Mouse (Mus musculus) embryonic facial prominence, embryonic 13.5 days (tissue): ENCODE measurements around the gene Hdhd5. TPM values are rescaled to one million over a fixed set of nuclear protein-coding genes. Genes with fewer than 3 reads are reported as not detected.

Experiments
- ATAC-seq: fragments of 200-750 bp; cut with Nextera tagmentation; 2 replicates; pipeline ENCODE4 v1.8.0; 2017; ENCODE audit warnings: low read depth; ENCODE audit not compliant: insufficient number of reproducible peaks, insufficient read depth, low FRiP score, low TSS enrichment
- H3K27ac ChIP-seq: fragments of 300-500 bp; sonication (generic); 2 replicates; pipeline ENCODE4 v1.5.1; 2015; ENCODE audit warnings: moderate library complexity, mild to moderate bottlenecking, inconsistent platforms
- H3K27me3 ChIP-seq: fragments of 300-500 bp; sonication (generic); 2 replicates; pipeline ENCODE4 v1.6.1; 2015; ENCODE audit warnings: mild to moderate bottlenecking, inconsistent platforms
- H3K36me3 ChIP-seq: fragments of 300-500 bp; sonication (generic); 2 replicates; pipeline ENCODE4 v1.6.1; 2015; ENCODE audit warnings: mild to moderate bottlenecking, inconsistent platforms
- H3K4me1 ChIP-seq: fragments of 300-500 bp; sonication (generic); 2 replicates; pipeline ENCODE4 v1.6.1; 2015; ENCODE audit warnings: inconsistent platforms
- H3K4me2 ChIP-seq: fragments of 300-500 bp; sonication (generic); 2 replicates; pipeline ENCODE4 v1.6.1; 2015; ENCODE audit warnings: moderate library complexity, mild to moderate bottlenecking, inconsistent platforms
- H3K4me3 ChIP-seq: fragments of 300-500 bp; sonication (generic); 2 replicates; pipeline ENCODE4 v1.5.1; 2015; ENCODE audit warnings: mild to moderate bottlenecking, inconsistent platforms
- H3K9ac ChIP-seq: fragments of 300-500 bp; sonication (generic); 2 replicates; pipeline ENCODE4 v1.6.1; 2015; ENCODE audit warnings: mild to moderate bottlenecking, inconsistent platforms
- H3K9me3 ChIP-seq: fragments of 300-500 bp; sonication (generic); 2 replicates; pipeline ENCODE4 v1.6.1; 2016; ENCODE audit warnings: inconsistent platforms
- WGBS: fragments of 180-500 bp; shearing (Covaris S2); methylation state at CpG from one replicate; pipeline ENCODE4 v1.1.7; 2015; ENCODE audit warnings: mixed read lengths; 5-methylcytosine and 5-hydroxymethylcytosine counted together
- polyA plus RNA-seq: library from polyadenylated mRNA; unstranded; fragments of >200 nt; fragmentation: Nextera tagmentation; extraction: Ambion mirVana; gene quantifications from 2 replicates; pipeline ENCODE4 v1.2.1, GENCODE M21; 2015

The Hdhd5 gene
- polyA plus RNA-seq, 1 experiment from 2014 or later: 18.8 TPM

DNA sequence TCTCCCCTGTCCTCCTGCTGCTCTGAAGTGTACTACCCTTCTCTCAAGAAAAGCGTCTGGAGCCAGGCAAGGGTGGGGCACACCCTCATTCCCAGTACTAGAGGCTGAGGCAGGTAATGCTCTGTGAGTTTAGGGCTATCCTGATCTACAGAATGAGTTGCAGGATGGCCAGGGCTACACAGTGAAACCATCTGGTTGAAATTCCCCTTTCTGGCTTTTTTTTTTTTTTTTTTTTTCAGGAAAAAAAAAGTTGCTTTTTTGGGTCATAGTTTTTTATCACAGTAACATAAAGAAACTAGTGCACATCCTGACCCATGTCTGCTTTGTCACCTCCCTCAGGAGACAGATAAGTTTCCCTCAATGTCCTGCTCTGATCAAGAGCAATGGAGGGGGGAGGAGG, 24.0 kb upstream of the Hdhd5 start:
- H3K4me3 ChIP-seq: no peak overlapping the region
- no peak overlapping the region for H3K4me2 ChIP-seq
- WGBS: 82% methylated on average over 1 of the region's 1 CpGs
- no peaks in the 10 kb centered on the region for H3K36me3 ChIP-seq
- no peaks in the 10 kb centered on the region for H3K9me3 ChIP-seq
- no peak overlapping the region for H3K9ac ChIP-seq
- no peaks in the 10 kb centered on the region for H3K27me3 ChIP-seq
- H3K27ac ChIP-seq: no peak overlapping the region
- H3K4me1 ChIP-seq: peaks cover 7% of the 10 kb centered on the region; the same call in 1 of the 2 replicates
- no peak for ATAC-seq

DNA sequence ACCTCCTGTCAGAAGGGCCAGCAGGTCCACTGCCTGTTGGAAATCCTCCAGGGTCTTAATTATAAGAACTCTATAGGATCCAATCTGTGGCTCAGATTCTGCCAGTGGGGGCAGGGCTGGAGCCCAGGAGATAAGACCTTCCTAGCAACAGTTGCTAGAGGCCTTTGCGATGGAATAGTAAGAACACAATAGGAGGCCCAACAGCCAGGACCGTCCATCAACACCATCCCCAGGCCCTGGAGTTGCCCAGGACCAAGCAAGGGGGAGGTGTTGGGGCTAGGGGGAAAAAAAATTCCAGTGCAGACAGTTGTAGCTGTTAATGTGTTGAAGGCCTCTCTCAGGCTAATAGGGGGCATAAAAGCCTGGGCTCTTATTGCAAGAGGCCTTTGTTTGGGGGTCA, 19.1 kb upstream of the Hdhd5 start:
- H3K27ac ChIP-seq: no peak overlapping the region
- H3K9ac ChIP-seq: no peak overlapping the region
- no peaks in the 10 kb centered on the region for H3K36me3 ChIP-seq
- no peak overlapping the region for H3K4me2 ChIP-seq
- no peak overlapping the region for H3K4me3 ChIP-seq
- H3K27me3 ChIP-seq: no peaks in the 10 kb centered on the region
- no peaks in the 10 kb centered on the region for H3K9me3 ChIP-seq
- WGBS: 34% methylated on average over 2 of the region's 2 CpGs
- peaks cover 9% of the 10 kb centered on the region; the same call in 1 of the 2 replicates for H3K4me1 ChIP-seq
- no peak for ATAC-seq

DNA sequence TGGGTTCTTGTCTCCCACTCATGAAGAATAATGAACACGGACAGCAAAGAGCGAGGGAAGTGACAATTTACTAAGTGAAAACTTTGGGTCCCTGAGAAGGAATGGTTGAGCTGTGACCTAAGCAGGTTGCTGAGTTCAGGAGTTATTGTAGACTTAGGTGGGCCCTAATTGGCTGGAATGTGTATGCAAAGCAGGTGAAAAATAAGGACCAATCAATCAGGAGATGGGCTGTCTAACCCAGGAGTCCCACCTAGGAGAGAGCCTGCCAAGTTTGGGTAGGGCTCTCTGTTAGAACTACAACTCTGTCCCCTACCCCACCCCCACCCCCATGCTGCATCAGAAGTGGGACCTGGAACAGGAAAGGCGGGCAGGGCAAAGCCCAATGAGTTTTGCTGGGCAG, 17.5 kb upstream of the Hdhd5 start:
- no peak overlapping the region for H3K9ac ChIP-seq
- ATAC-seq: no peak
- H3K36me3 ChIP-seq: no peaks in the 10 kb centered on the region
- peaks cover 9% of the 10 kb centered on the region; the same call in 1 of the 2 replicates for H3K4me1 ChIP-seq
- no peaks in the 10 kb centered on the region for H3K9me3 ChIP-seq
- H3K4me2 ChIP-seq: no peak overlapping the region
- no peak overlapping the region for H3K4me3 ChIP-seq
- WGBS: 92% methylated on average over 3 of the region's 3 CpGs
- no peak overlapping the region for H3K27ac ChIP-seq
- no peaks in the 10 kb centered on the region for H3K27me3 ChIP-seq

DNA sequence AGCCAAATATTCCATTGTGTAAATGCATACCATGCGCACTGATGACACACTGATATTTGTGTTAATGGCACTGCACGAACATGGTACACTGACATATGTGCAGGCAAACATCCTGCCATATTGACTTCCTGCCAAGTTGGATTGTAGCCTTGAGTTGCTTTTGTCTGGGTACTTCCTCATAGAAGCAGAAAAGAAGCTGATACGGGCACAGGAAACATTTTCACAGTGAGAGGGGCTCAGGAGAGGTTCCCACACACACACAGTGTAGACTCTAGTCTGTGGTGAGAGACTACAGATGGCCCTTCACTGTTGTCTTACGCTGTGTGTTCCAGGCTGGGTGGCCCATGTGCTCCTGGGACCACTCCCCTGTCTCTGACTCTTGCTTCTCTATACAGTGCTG, 15.9 kb upstream of the Hdhd5 start:
- no peaks in the 10 kb centered on the region for H3K36me3 ChIP-seq
- no peak overlapping the region for H3K4me2 ChIP-seq
- no peak overlapping the region for H3K9ac ChIP-seq
- ATAC-seq: no peak
- H3K27ac ChIP-seq: no peak overlapping the region
- no peaks in the 10 kb centered on the region for H3K27me3 ChIP-seq
- peaks cover 9% of the 10 kb centered on the region; the same call in 1 of the 2 replicates for H3K4me1 ChIP-seq
- 81% methylated on average over 4 of the region's 4 CpGs for WGBS
- no peaks in the 10 kb centered on the region for H3K9me3 ChIP-seq
- no peak overlapping the region for H3K4me3 ChIP-seq

DNA sequence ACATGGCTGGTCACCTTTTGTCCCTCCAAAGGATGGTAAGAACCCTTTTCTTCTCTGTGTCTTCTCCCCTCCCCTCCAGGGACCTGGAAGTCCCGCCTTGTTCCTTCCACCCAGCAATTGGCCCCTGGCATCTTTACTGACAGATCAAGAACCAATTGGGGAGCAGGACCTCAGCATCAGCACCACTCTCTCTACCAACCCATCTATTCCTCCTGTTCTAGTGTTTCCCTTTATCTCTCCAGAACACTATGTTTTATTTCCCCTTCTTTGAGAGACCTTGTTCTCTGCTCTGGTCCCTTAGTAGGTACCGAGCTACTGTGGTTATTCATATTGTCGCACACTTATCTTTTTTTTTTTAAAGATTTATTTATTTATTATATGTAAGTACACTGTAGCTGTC, 15.2 kb upstream of the Hdhd5 start:
- no peaks in the 10 kb centered on the region for H3K27me3 ChIP-seq
- H3K9me3 ChIP-seq: no peaks in the 10 kb centered on the region
- ATAC-seq: no peak
- H3K27ac ChIP-seq: no peak overlapping the region
- no peaks in the 10 kb centered on the region for H3K36me3 ChIP-seq
- H3K4me2 ChIP-seq: no peak overlapping the region
- no peak overlapping the region for H3K9ac ChIP-seq
- H3K4me1 ChIP-seq: peaks cover 9% of the 10 kb centered on the region; the same call in 1 of the 2 replicates
- H3K4me3 ChIP-seq: no peak overlapping the region
- 91% methylated on average over 3 of the region's 3 CpGs for WGBS

DNA sequence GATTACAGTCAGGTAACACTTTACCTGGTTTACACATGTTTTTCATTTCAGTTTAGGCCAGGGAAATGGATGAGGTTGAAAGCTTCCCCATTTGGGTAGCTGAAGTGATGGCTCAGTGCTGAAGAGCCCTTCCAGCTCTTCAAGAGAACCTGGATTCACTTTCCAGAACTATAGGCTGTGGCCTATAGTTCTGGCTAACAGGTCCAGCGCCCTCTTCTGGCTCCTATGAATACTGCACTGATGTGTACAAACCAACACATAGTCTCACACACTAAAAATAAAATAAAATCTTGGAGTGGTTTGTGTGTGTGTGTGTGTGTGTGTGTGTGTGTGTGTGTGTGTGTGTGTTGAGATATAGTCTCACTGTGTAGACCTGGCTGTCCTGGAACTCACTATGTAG, 10.9 kb upstream of the Hdhd5 start:
- 23% methylated on average over 1 of the region's 1 CpGs for WGBS
- H3K9me3 ChIP-seq: no peaks in the 10 kb centered on the region
- no peak overlapping the region for H3K9ac ChIP-seq
- H3K27me3 ChIP-seq: no peaks in the 10 kb centered on the region
- no peak overlapping the region for H3K4me2 ChIP-seq
- no peak overlapping the region for H3K4me3 ChIP-seq
- H3K36me3 ChIP-seq: no peaks in the 10 kb centered on the region
- no peak for ATAC-seq
- H3K4me1 ChIP-seq: peaks cover 4% of the 10 kb centered on the region; the same call in 1 of the 2 replicates
- H3K27ac ChIP-seq: no peak overlapping the region

DNA sequence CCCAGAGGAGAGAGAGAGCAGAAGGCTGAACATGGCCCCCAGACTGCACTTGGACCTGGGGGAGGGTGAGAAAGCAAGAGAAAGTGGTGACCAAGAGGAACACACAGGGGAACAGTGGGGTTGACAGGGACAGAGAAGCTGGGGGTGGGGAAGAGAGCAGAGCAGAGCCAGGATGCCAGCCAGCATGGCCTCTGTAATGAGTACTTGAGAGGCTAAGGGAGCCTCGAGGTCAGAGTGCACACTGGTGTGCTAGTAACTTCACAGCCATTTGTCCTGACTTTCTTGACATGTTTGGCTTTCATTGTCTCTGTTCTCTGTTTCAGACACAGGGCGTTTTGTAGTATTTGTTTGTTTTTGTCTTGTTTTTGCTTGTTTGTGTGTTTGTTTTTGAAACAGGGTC, 10.3 kb upstream of the Hdhd5 start:
- Histone ChIP-seq H3K9me3 (no peaks in the 10 kb centered on the region), H3K4me3 (no peak overlapping the region), H3K27me3 (no peaks in the 10 kb centered on the region), H3K36me3 (no peaks in the 10 kb centered on the region), H3K9ac (no peak overlapping the region), H3K4me2 (no peak overlapping the region), H3K4me1 (peaks cover 4% of the 10 kb centered on the region; the same call in 1 of the 2 replicates), H3K27ac (no peak overlapping the region)
- ATAC-seq: no peak
- 33% methylated on average over 2 of the region's 2 CpGs for WGBS

DNA sequence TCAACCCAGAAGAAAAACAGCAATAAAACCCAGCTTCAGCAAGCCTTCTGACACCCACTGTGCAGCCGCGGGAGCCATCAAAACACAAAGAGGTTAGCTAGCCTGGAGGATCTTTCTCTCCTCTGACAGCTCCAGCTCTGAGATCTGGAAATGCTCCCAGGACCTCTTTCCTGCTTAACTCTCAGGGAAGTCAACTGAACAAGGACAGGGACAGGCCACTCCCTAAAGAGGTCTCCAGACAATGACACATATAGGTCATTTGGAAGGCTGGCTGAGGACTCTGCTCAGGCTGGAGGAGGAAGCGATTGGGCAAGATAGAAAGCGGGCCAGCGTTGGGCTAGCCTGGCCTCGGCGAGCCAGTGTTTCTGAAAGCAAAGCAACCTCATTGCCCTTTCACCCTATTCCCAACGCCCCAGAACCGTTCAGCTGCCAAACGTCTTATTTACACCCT, 8.7 kb upstream of the Hdhd5 start:
- ATAC-seq: peak; percentile 6; the same call in 1 of the 2 replicates
- Histone ChIP-seq H3K4me2 (peak overlapping the region; percentile 68), H3K27ac (no peak overlapping the region), H3K36me3 (no peaks in the 10 kb centered on the region), H3K9ac (no peak overlapping the region), H3K9me3 (no peaks in the 10 kb centered on the region), H3K27me3 (no peaks in the 10 kb centered on the region), H3K4me1 (peaks cover 4% of the 10 kb centered on the region; the same call in 1 of the 2 replicates), H3K4me3 (no peak overlapping the region)
- WGBS: 51% methylated on average over 10 of the region's 10 CpGs

DNA sequence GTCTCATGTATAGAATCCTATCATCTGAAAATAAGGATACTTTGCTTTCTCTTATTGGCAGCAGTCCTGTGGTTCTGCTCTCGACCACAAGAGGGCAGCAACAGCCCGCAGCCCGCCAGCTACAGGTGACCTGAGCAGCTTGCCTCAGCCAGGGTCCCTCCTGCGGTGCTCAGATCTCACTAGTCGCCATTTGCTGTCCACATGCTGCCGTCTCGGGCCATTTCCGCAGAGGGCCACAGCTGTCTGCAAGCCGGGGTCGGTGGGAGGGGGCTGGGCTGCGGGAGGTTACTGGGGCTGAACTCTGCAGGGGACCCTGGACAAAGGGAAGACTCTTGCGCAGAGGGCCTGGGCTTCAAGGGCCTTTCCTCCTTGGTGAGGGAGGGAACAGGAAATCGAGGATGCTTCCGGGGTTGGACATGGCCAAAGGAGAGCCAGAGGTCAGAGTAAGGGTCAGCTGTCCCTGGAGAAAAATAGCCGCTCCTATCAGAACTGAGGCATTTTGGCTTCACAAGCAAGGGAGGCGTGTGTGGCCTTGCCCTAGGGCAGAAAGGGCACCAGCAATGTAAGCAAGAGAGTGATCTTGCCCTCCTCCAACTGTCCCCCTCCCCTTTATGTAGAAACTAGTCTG, 8.1 kb upstream of the Hdhd5 start:
- 3% methylated on average over 16 of the region's 16 CpGs for WGBS
- peak overlapping the region; percentile 58 for H3K9ac ChIP-seq
- no peak overlapping the region for H3K27ac ChIP-seq
- no peaks in the 10 kb centered on the region for H3K9me3 ChIP-seq
- H3K4me2 ChIP-seq: peak overlapping the region; percentile 68
- peaks cover 4% of the 10 kb centered on the region; the same call in 1 of the 2 replicates for H3K4me1 ChIP-seq
- H3K4me3 ChIP-seq: peak overlapping the region; percentile 35
- no peaks in the 10 kb centered on the region for H3K36me3 ChIP-seq
- no peaks in the 10 kb centered on the region for H3K27me3 ChIP-seq
- peak; percentile 84 for ATAC-seq

DNA sequence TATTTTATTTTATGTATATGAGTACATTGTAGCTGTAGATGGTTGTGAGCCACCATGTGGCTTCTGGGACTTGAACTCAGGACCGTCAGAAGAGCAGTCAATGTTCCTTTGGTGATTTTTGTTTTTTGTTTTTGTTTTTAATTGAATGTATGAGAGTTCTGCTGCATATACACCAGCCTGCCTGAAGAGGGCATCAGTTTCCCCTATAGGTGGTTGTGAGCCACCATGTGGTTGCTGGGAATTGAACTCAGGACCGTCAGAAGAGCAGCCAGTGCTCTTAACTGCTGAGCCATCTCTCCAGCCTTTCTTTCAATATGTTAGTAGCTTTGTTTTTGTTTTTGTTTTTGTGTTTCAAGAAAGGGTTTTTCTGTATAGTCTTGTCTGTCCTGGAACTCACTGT, 5.2 kb upstream of the Hdhd5 start:
- ATAC-seq: no peak
- 82% methylated on average over 2 of the region's 2 CpGs for WGBS
- Histone ChIP-seq H3K4me3 (no peak overlapping the region), H3K36me3 (no peaks in the 10 kb centered on the region), H3K4me2 (no peak overlapping the region), H3K4me1 (peaks cover 7% of the 10 kb centered on the region; the same call in 1 of the 2 replicates), H3K27ac (no peak overlapping the region), H3K9ac (no peak overlapping the region), H3K9me3 (no peaks in the 10 kb centered on the region), H3K27me3 (no peaks in the 10 kb centered on the region)

DNA sequence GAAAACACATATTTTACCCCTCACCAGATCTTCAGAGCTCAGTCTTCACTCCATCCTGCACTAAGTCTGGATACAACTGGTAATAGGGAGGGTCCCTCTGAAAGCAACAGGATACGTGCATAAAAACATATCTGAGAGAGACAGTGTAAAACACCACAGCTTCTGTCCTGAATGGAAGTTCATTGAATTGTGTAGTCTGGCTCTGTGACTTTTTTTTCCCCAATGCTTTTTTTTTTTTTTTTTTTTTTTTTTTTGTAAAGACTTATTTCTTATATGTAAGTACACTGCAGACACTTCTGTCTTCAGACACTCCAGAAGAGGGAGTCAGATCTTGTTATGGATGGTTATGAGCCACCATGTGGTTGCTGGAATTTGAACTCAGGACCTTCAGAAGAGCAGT, 1.5 kb upstream of the Hdhd5 start:
- 71% methylated on average over 1 of the region's 1 CpGs for WGBS
- H3K27ac ChIP-seq: no peak overlapping the region
- H3K4me2 ChIP-seq: no peak overlapping the region
- peaks cover 13% of the 10 kb centered on the region for H3K4me1 ChIP-seq
- no peak overlapping the region for H3K9ac ChIP-seq
- no peaks in the 10 kb centered on the region for H3K9me3 ChIP-seq
- H3K36me3 ChIP-seq: no peaks in the 10 kb centered on the region
- no peak overlapping the region for H3K4me3 ChIP-seq
- ATAC-seq: no peak
- H3K27me3 ChIP-seq: no peaks in the 10 kb centered on the region

DNA sequence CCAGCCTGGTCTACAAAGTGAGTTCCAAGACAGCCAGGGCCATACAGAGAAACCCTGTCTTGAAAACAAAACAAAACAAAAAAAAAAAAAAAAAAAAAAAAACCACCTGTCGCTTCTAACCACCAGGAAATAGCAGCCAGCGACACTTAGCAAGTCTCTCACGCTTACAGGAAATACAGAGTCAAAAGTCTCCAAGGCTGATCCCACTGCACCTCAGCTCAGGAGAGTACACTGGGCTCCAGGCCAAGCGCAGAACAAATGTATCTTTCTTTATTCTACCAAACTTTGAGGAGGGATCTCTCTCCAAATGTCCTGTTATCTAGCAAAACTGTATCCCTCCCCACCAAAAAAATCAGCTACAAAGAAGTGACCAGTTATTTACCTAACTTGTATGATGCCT, 2.0 kb downstream of the Hdhd5 start:
- no peak overlapping the region for H3K4me3 ChIP-seq
- no peaks in the 10 kb centered on the region for H3K9me3 ChIP-seq
- no peaks in the 10 kb centered on the region for H3K27me3 ChIP-seq
- 83% methylated on average over 4 of the region's 4 CpGs for WGBS
- no peaks in the 10 kb centered on the region for H3K36me3 ChIP-seq
- no peak overlapping the region for H3K27ac ChIP-seq
- peaks cover 13% of the 10 kb centered on the region for H3K4me1 ChIP-seq
- 0 out of 2 replicates have a peak overlapping the region, but pooled peaks have one; percentile 88 for H3K4me2 ChIP-seq
- H3K9ac ChIP-seq: no peak overlapping the region
- ATAC-seq: no peak
